Mouse (Mus musculus) embryonic fibroblast, embryonic 13.5 days (primary cell): ENCODE results near the gene Zbtb34.

ENCODE experiments used
- CTCF ChIP-seq: IDR thresholded peaks from 2 replicates; pipeline ENCODE4 v1.5.1; 2011; ENCODE audit warnings: mild to moderate bottlenecking, control low read depth, low read length, moderate library complexity, borderline replicate concordance; ENCODE audit not compliant: insufficient read depth
- POLR2A ChIP-seq: IDR thresholded peaks from 2 replicates; pipeline ENCODE4 v1.6.1; 2011; ENCODE audit warnings: low read depth, mild to moderate bottlenecking, control low read depth, low read length, moderate library complexity

DNA sequence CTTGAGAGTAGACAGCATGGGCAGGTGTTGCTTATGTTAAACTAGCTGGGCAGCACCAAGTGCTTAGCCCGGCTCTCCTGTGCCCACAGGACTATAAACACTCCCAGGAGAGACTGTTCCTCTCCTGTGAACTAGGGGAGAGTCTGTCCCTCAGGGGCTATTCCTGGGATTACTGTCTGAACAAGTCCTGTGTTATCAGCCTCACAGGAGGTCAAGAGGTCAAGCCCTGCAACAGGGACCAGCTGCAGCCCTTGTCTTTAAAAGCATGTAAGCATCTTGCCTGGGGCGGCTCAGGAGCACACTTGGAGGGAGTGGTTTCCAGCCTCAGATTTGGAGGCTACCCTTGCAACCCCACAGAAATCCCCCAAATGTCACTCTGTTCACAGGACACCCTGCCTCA, 7.3 kb upstream of the Zbtb34 start:
- TF ChIP-seq CTCF (no peak), POLR2A (no peak)
